Mouse (Mus musculus) liver, postnatal 0 days (tissue): ENCODE measurements around the gene Obp2a. TPM values are rescaled to one million over a fixed set of nuclear protein-coding genes. Genes with fewer than 3 reads are reported as not detected.
A peak's percentile ranks its signal among the peaks of the same experiment; 100 is the strongest.
"Not testable (repeated sequence)": the region's sequence is repeated elsewhere in the genome, so short reads cannot be mapped to it uniquely, and the experiment has no call there.

ENCODE experiments used
- ATAC-seq: fragments of 200-750 bp; cut with Nextera tagmentation; 2 replicates; pipeline ENCODE4 v1.8.0; 2017; ENCODE audit warnings: mild to moderate bottlenecking, moderate library complexity
- DNase-seq: peaks from one replicate; pipeline ENCODE4 v3.0.0-alpha.2; 2016
- H3K27ac ChIP-seq: fragments of 300-500 bp; sonication (generic); 2 replicates; pipeline ENCODE4 v1.5.1; 2014; ENCODE audit warnings: antibody characterized with exemption, moderate library complexity, mild to moderate bottlenecking, low read depth
- H3K27me3 ChIP-seq: fragments of 300-500 bp; sonication (generic); 2 replicates; pipeline ENCODE4 v1.6.1; 2014; ENCODE audit warnings: low read length, control low read depth, mixed read lengths; ENCODE audit not compliant: insufficient read depth
- H3K36me3 ChIP-seq: fragments of 300-500 bp; sonication (generic); replicated peaks from 2 replicates; pipeline ENCODE4 v1.6.1; 2014; ENCODE audit warnings: mild to moderate bottlenecking, control low read depth, low read length, moderate library complexity, mixed read lengths; ENCODE audit not compliant: insufficient read depth
- H3K4me1 ChIP-seq: fragments of 300-500 bp; sonication (generic); 2 replicates; pipeline ENCODE4 v1.6.1; 2014; ENCODE audit warnings: antibody characterized with exemption, mild to moderate bottlenecking, control low read depth; ENCODE audit not compliant: insufficient read depth
- H3K4me2 ChIP-seq: fragments of 300-500 bp; sonication (generic); 2 replicates; pipeline ENCODE4 v1.6.1; 2014; ENCODE audit warnings: low read depth, mild to moderate bottlenecking, low read length, moderate library complexity, mixed read lengths
- H3K4me3 ChIP-seq: fragments of 300-500 bp; sonication (generic); 2 replicates; pipeline ENCODE4 v1.5.1; 2014; ENCODE audit warnings: low read depth, low read length
- H3K9ac ChIP-seq: fragments of 300-500 bp; sonication (generic); replicated peaks from 2 replicates; pipeline ENCODE4 v1.6.1; 2014; ENCODE audit warnings: mild to moderate bottlenecking, moderate library complexity
- H3K9me3 ChIP-seq: fragments of 300-500 bp; sonication (generic); 2 replicates; pipeline ENCODE4 v1.6.1; 2016; ENCODE audit warnings: mild to moderate bottlenecking, control low read depth, low read length, mixed read lengths
- CTCF ChIP-seq: sonication (generic); IDR thresholded peaks from 2 replicates; pipeline ENCODE4 v1.5.1; 2016; ENCODE audit warnings: antibody characterized with exemption, low read depth
- EP300 ChIP-seq: IDR thresholded peaks from 2 replicates; pipeline ENCODE4 v1.6.1; 2016; ENCODE audit warnings: antibody characterized with exemption, low read depth, mild to moderate bottlenecking
- whole genome bisulfite sequencing: fragments of 180-500 bp; shearing (Covaris S2); extraction: QIAGEN DNeasy Blood & Tissue Kit; methylation state at CpG from one replicate; pipeline ENCODE4 v1.1.7; 2014; ENCODE audit not compliant: insufficient replicate concordance; 5-methylcytosine and 5-hydroxymethylcytosine counted together
- polyA plus RNA-seq: library from polyadenylated mRNA; unstranded; fragments of >200 nt; fragmentation: Nextera tagmentation; extraction: Ambion mirVana; gene quantifications from 2 replicates; pipeline ENCODE4 v1.2.1, GENCODE M21; 2015

Obp2a gene
- polyA plus RNA-seq, 1 experiment from 2014 or later = not detected

DNA sequence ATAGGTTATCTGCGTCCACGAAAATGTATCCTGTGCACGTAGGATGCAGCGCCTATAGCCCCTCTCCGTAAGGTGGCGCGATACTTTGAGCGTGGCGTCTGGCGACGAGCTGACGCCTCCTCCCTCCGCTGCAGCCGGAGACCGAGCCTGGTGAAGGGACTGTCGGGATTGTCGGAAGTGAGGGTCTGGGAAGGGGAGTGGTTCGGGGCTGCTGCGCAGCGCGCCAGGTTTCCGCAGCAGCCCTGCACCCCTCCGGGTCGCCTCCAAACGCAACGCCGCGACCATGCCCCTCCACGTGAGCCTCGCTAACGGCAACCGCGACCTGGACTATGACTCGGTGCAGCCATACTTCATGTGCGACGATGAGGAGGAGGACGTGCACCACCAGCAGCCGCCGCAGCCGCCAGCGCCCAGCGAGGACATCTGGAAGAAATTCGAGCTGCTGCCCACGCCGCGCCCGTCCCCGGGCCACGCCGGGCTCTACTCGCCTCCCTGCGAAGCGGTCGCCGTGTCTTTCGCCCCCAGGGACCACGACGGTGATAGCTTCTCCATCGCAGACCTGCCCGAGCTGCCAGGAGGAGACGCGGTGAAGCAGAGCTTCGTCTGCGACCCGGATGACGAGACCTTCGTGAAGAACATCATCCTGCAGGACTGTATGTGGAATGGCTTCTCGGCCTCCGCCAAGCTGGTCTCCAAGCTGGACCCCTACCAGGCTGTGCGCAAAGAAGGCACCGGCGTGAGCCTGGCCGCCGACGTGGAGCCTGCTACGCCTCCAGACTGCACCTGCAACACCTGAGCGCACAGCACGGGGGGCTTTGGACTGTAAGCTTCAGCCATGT is 7.0 kb downstream of the Obp2a start, which contains the start of gene Bmyc:
TSS of gene Bmyc (plus strand) at position 97 of the 839 bp plus-strand sequence.
- peak within 1 kb of the TSS; percentile 60 for H3K4me3 ChIP-seq
- no peaks in the 10 kb centered on the region for H3K27me3 ChIP-seq
- no peak within 1 kb of the TSS for H3K27ac ChIP-seq
- ATAC-seq (peak; percentile 72), DNase-seq (peak; percentile 58)
- H3K4me1 ChIP-seq = peaks cover 8% of the 10 kb centered on the region
- TF ChIP-seq CTCF = peak; percentile 61
- TF ChIP-seq EP300 = no peak
- H3K9me3 ChIP-seq = no peaks in the 10 kb centered on the region
- H3K4me2 ChIP-seq = peak within 1 kb of the TSS; percentile 86
- no peaks in the 10 kb centered on the region for H3K36me3 ChIP-seq
- peak within 1 kb of the TSS; percentile 55 for H3K9ac ChIP-seq
- WGBS = under 1% methylated on average over 75 of the region's 78 CpGs

DNA sequence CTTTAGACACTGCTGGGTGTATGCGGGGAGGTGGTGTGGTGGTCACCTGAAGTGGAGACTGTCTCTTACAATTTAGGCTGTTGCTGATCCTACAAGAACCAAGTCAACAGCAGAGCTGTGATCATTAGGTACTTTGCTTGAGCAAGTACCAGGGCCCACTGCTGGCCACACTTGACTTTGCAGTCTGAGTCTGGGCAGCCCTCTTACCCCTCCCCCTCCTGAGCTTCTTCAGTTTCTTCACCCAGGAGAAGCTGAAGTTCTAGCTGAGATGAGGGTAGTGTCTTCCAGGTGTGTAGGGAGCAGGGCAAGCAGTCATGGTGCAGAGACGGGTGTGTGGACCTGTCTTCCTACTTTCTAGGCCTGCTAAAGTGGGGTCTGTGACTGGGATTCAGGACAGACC is 8.3 kb downstream of the Obp2a start:
- Histone ChIP-seq H3K36me3 (no peaks in the 10 kb centered on the region), H3K4me3 (no peak overlapping the region), H3K9ac (no peak overlapping the region), H3K27me3 (no peaks in the 10 kb centered on the region), H3K4me1 (peaks cover 8% of the 10 kb centered on the region), H3K9me3 (no peaks in the 10 kb centered on the region), H3K4me2 (0 out of 2 replicates have a peak overlapping the region, but pooled peaks have one; percentile 34), H3K27ac (no peak overlapping the region)
- DNase-seq = peak; percentile 17
- TF ChIP-seq EP300 (no peak), CTCF (peak; percentile 17; the same call in 1 of the 2 replicates)
- no peak for ATAC-seq
- 61% methylated on average over 2 of the region's 2 CpGs for WGBS

DNA sequence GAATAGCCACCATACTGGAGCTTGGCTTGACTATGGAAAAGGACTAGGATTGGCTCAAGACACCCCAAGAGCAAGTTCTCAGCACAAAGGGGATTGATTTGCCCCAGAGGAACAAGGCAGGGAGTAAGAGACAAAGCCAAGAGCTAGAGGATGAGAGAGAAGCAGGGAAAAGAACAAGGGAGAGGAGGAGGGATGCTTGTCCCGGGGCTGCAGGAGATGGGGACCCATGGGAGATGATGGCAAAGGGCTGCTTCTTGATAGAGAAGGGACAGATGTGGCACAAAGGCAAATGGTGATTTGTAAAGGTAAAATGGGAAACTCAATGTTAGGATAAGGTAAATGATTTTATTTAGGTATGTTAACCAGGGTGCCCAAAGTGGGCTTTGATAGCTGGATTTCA is 9.2 kb downstream of the Obp2a start:
- not testable (repeated sequence) for H3K4me1 ChIP-seq, H3K27me3 ChIP-seq

DNA sequence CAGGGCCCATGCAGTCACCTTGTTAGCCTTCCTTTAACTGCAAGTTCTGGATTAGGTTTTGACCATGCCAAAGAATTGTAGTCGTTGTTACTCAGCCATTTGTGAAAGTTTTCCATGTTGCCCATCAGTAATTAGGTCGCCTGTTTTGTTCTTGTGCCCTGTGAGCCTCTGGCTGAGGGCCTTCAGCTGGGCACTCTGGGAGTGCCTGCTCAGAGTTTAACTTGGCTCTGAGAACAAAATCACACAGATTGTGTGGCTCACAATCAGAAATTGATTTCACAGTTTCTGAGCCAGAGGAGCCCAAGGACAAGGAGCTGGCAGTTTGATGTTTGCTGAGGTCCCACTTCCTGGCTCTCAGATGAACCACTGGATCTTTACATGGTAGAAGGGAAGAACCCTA is 9.9 kb downstream of the Obp2a start:
- not testable (repeated sequence) for H3K4me2 ChIP-seq, H3K27ac ChIP-seq, H3K9me3 ChIP-seq, H3K27me3 ChIP-seq, H3K9ac ChIP-seq, H3K4me1 ChIP-seq, H3K4me3 ChIP-seq, H3K36me3 ChIP-seq, DNase-seq, ATAC-seq
- 74% methylated on average over 2 of the region's 2 CpGs for WGBS

More for the DNA sequence above, 9.2 kb downstream of the Obp2a start:
- not testable (repeated sequence) for H3K9ac ChIP-seq, ATAC-seq, H3K36me3 ChIP-seq, H3K4me3 ChIP-seq, H3K27ac ChIP-seq, DNase-seq, H3K4me2 ChIP-seq, H3K9me3 ChIP-seq
- WGBS = 84% methylated on average over 1 of the region's 1 CpGs

DNA sequence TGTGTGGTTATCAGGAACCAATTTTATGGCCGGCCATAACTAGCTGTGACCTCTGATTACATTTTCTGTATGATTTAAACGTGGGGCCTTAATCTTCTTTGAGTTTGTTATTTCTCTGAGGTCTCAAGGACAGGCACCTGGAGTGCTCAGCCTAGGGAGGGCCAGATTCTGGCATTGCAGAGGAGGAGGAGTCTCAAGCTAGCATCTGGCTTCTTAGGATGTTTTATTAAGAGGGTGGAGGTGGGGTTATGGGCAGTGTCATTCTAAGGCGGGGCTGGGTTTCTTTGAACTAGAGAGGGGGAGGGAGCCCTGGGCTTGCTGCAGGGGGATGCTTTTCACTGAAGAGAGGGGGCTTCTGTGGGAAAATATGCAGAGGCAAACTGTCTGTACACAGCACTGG is 11.8 kb downstream of the Obp2a start:
- H3K36me3 ChIP-seq, H3K27me3 ChIP-seq, H3K9me3 ChIP-seq, H3K4me2 ChIP-seq, H3K4me3 ChIP-seq, ATAC-seq, H3K4me1 ChIP-seq, H3K9ac ChIP-seq, H3K27ac ChIP-seq: not testable (repeated sequence)
- DNase-seq = peak; percentile 1
- 49% methylated on average over 3 of the region's 3 CpGs for WGBS

DNA sequence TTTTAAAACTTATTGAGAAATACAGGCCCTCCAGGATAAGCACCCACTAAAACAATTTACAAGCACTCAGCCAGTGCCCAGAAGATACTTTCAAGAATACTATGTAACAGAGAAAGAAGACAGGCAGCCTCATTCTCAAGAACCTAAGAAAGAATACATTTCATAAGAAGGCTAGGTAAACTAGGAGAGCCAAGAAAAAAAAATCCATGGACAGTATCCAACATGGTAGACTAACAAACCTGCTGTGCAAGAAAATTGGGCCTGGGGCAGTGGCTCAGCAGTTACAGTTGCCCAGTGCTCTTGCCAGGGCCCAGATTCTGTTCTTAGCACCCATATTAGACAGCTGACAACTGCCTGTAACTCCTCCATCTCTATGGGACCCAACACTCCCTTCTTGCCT is 17.4 kb downstream of the Obp2a start:
- ATAC-seq (no peak), DNase-seq (no peak)
- no peaks in the 10 kb centered on the region for H3K27me3 ChIP-seq
- no peak overlapping the region for H3K4me2 ChIP-seq
- H3K4me1 ChIP-seq = no peaks in the 10 kb centered on the region
- H3K9me3 ChIP-seq = no peaks in the 10 kb centered on the region
- no peaks in the 10 kb centered on the region for H3K36me3 ChIP-seq
- H3K4me3 ChIP-seq = no peak overlapping the region
- no peak overlapping the region for H3K9ac ChIP-seq
- TF ChIP-seq CTCF (no peak), EP300 (no peak)
- no peak overlapping the region for H3K27ac ChIP-seq
